Mouse (Mus musculus) ES-E14 (cell line): Measurements from ENCODE around the gene Ndufs6. TPM values are rescaled to one million over a fixed set of nuclear protein-coding genes. Genes with fewer than 3 reads are reported as not detected.

ENCODE experiments used
- DNase-seq: peaks from one replicate; pipeline ENCODE4 v3.0.0-alpha.2; 2013; ENCODE audit warnings: low read depth, low spot score
- H3K27ac ChIP-seq: 2 replicates; pipeline ENCODE4 v1.5.1; 2012; ENCODE audit warnings: low read depth, mild to moderate bottlenecking, low read length, moderate library complexity, mixed read lengths; ENCODE audit not compliant: poor library complexity, insufficient read depth, severe bottlenecking
- H3K36me3 ChIP-seq: 2 replicates; pipeline ENCODE4 v1.6.1; 2012; ENCODE audit warnings: mild to moderate bottlenecking, low read length, moderate library complexity, mixed read lengths; ENCODE audit not compliant: control insufficient read depth, poor library complexity, insufficient read depth, severe bottlenecking
- H3K4me1 ChIP-seq, 2 experiments: fragments of 150-350 bp in 1 of 2; sonication (generic) in 1 of 2; 2 replicates each; pipeline ENCODE4 v1.6.1; 2012; ENCODE audit warnings: low read length in 2 of 2, mild to moderate bottlenecking in 1 of 2, mixed read lengths in 1 of 2; ENCODE audit not compliant: control insufficient read depth in 2 of 2, insufficient read depth in 2 of 2, poor library complexity in 1 of 2
- H3K4me3 ChIP-seq, 2 experiments: fragments of 150-350 bp in 1 of 2; sonication (generic) in 1 of 2; 2 replicates each; pipeline ENCODE4 v1.5.1; 2012; ENCODE audit warnings: low read length in 2 of 2, low read depth in 1 of 2, mild to moderate bottlenecking in 1 of 2, mixed read lengths in 1 of 2; ENCODE audit not compliant: insufficient read depth in 1 of 2, poor library complexity in 1 of 2, severe bottlenecking in 1 of 2
- H3K9ac ChIP-seq: 2 replicates; pipeline ENCODE4 v1.6.1; 2012; ENCODE audit warnings: low read depth, mild to moderate bottlenecking, low read length, mixed read lengths; ENCODE audit not compliant: poor library complexity, insufficient read depth, severe bottlenecking
- H3K9me3 ChIP-seq: fragments of 150-350 bp; sonication (generic); 2 replicates; pipeline ENCODE4 v1.6.1; 2012; ENCODE audit warnings: low read depth, mild to moderate bottlenecking, low read length; ENCODE audit not compliant: control insufficient read depth, insufficient read depth
- CHD2 ChIP-seq: IDR thresholded peaks from 2 replicates; pipeline ENCODE4 v1.6.1; 2014; ENCODE audit warnings: mild to moderate bottlenecking, low read depth, low read length, inconsistent platforms
- HCFC1 ChIP-seq: IDR thresholded peaks from 2 replicates; pipeline ENCODE4 v1.6.1; 2012; ENCODE audit warnings: low read length, inconsistent platforms, borderline replicate concordance; ENCODE audit not compliant: insufficient read depth
- MAFK ChIP-seq: IDR thresholded peaks from 2 replicates; pipeline ENCODE4 v1.6.1; 2014; ENCODE audit warnings: mild to moderate bottlenecking, low read depth, low read length, inconsistent platforms; ENCODE audit not compliant: insufficient read depth
- ZC3H11A ChIP-seq: IDR thresholded peaks from 2 replicates; pipeline ENCODE4 v1.6.1; 2012; ENCODE audit warnings: low read depth, mild to moderate bottlenecking, inconsistent platforms, low read length, borderline replicate concordance
- ZNF384 ChIP-seq: IDR thresholded peaks from 2 replicates; pipeline ENCODE4 v1.6.1; 2012; ENCODE audit warnings: low read depth, low read length, inconsistent platforms
- in situ Hi-C, 2 experiments: fragments of 600-800 bp; cut with MboI; formaldehyde crosslinking; loops; one replicate each; pipeline ENCODE4 v1.15.1; 2025; ENCODE audit warnings: low sequenced_read_pairs in 2 of 2, inconsistent platforms in 1 of 2; ENCODE audit not compliant: unreplicated experiment in 2 of 2
- total RNA-seq: library from RNA; depleted of rRNA; stranded (reverse); fragments of 300-350 nt; gene quantifications from 2 replicates; pipeline ENCODE4 v1.2.3, GENCODE M21; 2012; rRNA removed

The Ndufs6 gene
- 203 and 214 TPM in 2 replicates for total RNA-seq

GRCm38 (mm10) chr13:73327827-73328698 is at the start of gene Ndufs6, which contains the start of gene Mrpl36:
Ndufs6 (minus strand) TSS chr13:73328542.
Mrpl36 (plus strand) TSS chr13:73328513.
- H3K9me3 ChIP-seq, result no peaks in the 10 kb centered on the region
- in situ Hi-C loops, result no loop called here
- no peak for TF ChIP-seq ZNF384
- TF ChIP-seq MAFK, result no peak
- no peak for TF ChIP-seq ZC3H11A
- peak; percentile 47; the same call in 1 of the 2 replicates for TF ChIP-seq CHD2
- TF ChIP-seq HCFC1, result peak; percentile 76; the same call in 1 of the 2 replicates
- peak within 1 kb of the TSS; percentile 93 for H3K27ac ChIP-seq
- peak within 1 kb of the TSS; percentile 88 to 97 for H3K4me3 ChIP-seq
- H3K4me1 ChIP-seq, result peaks cover 3 to 4% of the 10 kb centered on the region in 2 experiments; a peak in 3 of 4 replicates
- H3K36me3 ChIP-seq, result peaks cover 24% of the 10 kb centered on the region
- peak within 1 kb of the TSS; percentile 97 for H3K9ac ChIP-seq
- peak; percentile 83 for DNase-seq

- no peak for TF ChIP-seq ZNF384
- TF ChIP-seq HCFC1, result no peak
- no peak overlapping the region for H3K4me3 ChIP-seq
- no peak overlapping the region for H3K9ac ChIP-seq
- H3K36me3 ChIP-seq, result no peaks in the 10 kb centered on the region
- in situ Hi-C loops, result no loop called here
- H3K4me1 ChIP-seq, result peaks cover 0 to 6% of the 10 kb centered on the region in 2 experiments; a peak in 1 of 4 replicates
- H3K9me3 ChIP-seq, result no peaks in the 10 kb centered on the region
- no peak overlapping the region for H3K27ac ChIP-seq
- DNase-seq, result no peak
These were observed 49.3 kb upstream of the Ndufs6 start for GRCm38 (mm10) chr13:73377637-73378036.

GRCm38 (mm10) chr13:73374612-73375011 is 46.3 kb upstream of the Ndufs6 start:
- peaks cover 0 to 6% of the 10 kb centered on the region in 2 experiments; a peak in 1 of 4 replicates for H3K4me1 ChIP-seq
- no peak for DNase-seq
- H3K36me3 ChIP-seq, result no peaks in the 10 kb centered on the region
- no peak for TF ChIP-seq HCFC1
- TF ChIP-seq CHD2, result no peak
- TF ChIP-seq ZNF384, result no peak
- TF ChIP-seq MAFK, result no peak
- no peak for TF ChIP-seq ZC3H11A
- no peaks in the 10 kb centered on the region for H3K9me3 ChIP-seq
- H3K4me3 ChIP-seq, result no peak overlapping the region
- no peak overlapping the region for H3K9ac ChIP-seq
- in situ Hi-C loops, result no loop called here
- H3K27ac ChIP-seq, result no peak overlapping the region

- peaks cover 0 to 6% of the 10 kb centered on the region in 2 experiments; a peak in 1 of 4 replicates for H3K4me1 ChIP-seq
- DNase-seq, result no peak
- H3K27ac ChIP-seq, result no peak overlapping the region
- H3K9me3 ChIP-seq, result no peaks in the 10 kb centered on the region
- H3K4me3 ChIP-seq, result no peak overlapping the region
- H3K36me3 ChIP-seq, result no peaks in the 10 kb centered on the region
- no peak overlapping the region for H3K9ac ChIP-seq
- TF ChIP-seq MAFK (no peak), ZC3H11A (no peak), ZNF384 (no peak), CHD2 (no peak), HCFC1 (no peak)
- in situ Hi-C loops, result no loop called here
These were observed 45.0 kb upstream of the Ndufs6 start for GRCm38 (mm10) chr13:73373367-73373766.

DNA sequence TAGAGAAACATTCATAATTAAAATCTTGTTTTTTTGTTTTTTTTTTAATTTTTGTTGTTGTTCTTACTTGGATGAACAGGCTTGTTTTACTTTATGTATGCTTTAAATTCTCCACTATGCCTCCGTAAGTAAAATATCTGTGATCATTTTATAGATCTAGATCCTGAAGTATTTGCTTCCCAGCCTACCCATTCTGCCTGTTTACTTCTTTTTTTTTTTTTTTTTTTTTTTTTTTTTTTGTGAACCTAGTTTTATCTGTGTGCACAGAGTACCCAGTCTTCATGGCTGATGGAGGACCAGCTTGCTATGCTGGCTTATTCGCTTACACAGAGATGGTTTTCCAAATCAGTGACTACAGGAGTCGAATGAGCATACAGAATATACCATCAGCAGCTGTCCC is 28.8 kb upstream of the Ndufs6 start:
- Histone ChIP-seq H3K27ac (no peak overlapping the region), H3K36me3 (no peaks in the 10 kb centered on the region), H3K4me1 (peaks cover 0 to 4% of the 10 kb centered on the region in 2 experiments; a peak in 1 of 4 replicates), H3K4me3 (no peak overlapping the region), H3K9me3 (no peaks in the 10 kb centered on the region), H3K9ac (no peak overlapping the region)
- no peak for DNase-seq
- in situ Hi-C loops, result no loop called here
- TF ChIP-seq ZNF384, result peak; percentile 89
- no peak for TF ChIP-seq HCFC1
- no peak for TF ChIP-seq MAFK
- TF ChIP-seq ZC3H11A, result no peak
- no peak for TF ChIP-seq CHD2
